Mouse (Mus musculus) right cerebral cortex, adult 2 months (tissue): ENCODE measurements at regions not wholly inside any gene's neighbourhood (a gene's known extent, or its start where the extent isn't known, plus 50 kb on each side); places are given as distances from the start of the nearest gene placed in this dataset.

Source experiments
- DNase-seq, 2 experiments: peaks; one replicate each; pipeline ENCODE4 v3.0.0; 2021 to 2022; ENCODE audit warnings: low spot score in 2 of 2

GRCm38 (mm10) chr3:52452345-52452744 lies 184.2 kb downstream of the Foxo1 start:
- DNase-seq: no peak

- DNase-seq: no peak
These were observed 178.9 kb downstream of the Foxo1 start for GRCm38 (mm10) chr3:52446991-52447390.

GRCm38 (mm10) chr3:52446500-52446899 lies 178.4 kb downstream of the Foxo1 start:
- no peak for DNase-seq

- DNase-seq: no peak
These were observed 176.4 kb downstream of the Foxo1 start for GRCm38 (mm10) chr3:52444420-52445119.

- no peak for DNase-seq
These were observed 175.7 kb downstream of the Foxo1 start for GRCm38 (mm10) chr3:52443856-52444255.

- DNase-seq: no peak
These were observed 161.0 kb downstream of the Foxo1 start for GRCm38 (mm10) chr3:52429014-52429589.

GRCm38 (mm10) chr3:52422826-52423225 lies 154.7 kb downstream of the Foxo1 start:
- no peak for DNase-seq

- no peak for DNase-seq
These were observed 148.1 kb downstream of the Foxo1 start for GRCm38 (mm10) chr3:52416261-52416660.

- no peak for DNase-seq
These were observed 147.2 kb downstream of the Foxo1 start for GRCm38 (mm10) chr3:52415361-52415760.

- no peak for DNase-seq
These were observed 145.9 kb downstream of the Foxo1 start for GRCm38 (mm10) chr3:52414017-52414416.

- no peak for DNase-seq
These were observed 145.1 kb downstream of the Foxo1 start for GRCm38 (mm10) chr3:52413187-52413746.

- no peak for DNase-seq
These were observed 143.2 kb downstream of the Foxo1 start for GRCm38 (mm10) chr3:52411356-52411755.

GRCm38 (mm10) chr3:52409465-52409864 lies 141.3 kb downstream of the Foxo1 start:
- no peak for DNase-seq

- DNase-seq: no peak
These were observed 138.7 kb downstream of the Foxo1 start for GRCm38 (mm10) chr3:52406778-52407318.

- no peak for DNase-seq
These were observed 136.5 kb downstream of the Foxo1 start for GRCm38 (mm10) chr3:52404636-52405035.

GRCm38 (mm10) chr3:52403032-52403431 lies 134.9 kb downstream of the Foxo1 start:
- DNase-seq: no peak
